18 mouse cellular contexts compared by ENCODE assay signal in genomic region chr5:75623520-75623919, GRCm38 (mm10). TPM values are rescaled to one million over a fixed set of nuclear protein-coding genes. Genes with fewer than 3 reads are reported as not detected.
DNase-seq lines count a peak whose midpoint lies in the region; ATAC-seq and TF ChIP-seq lines count a peak whose summit lies in the region.
"Had no signal": no experiment of that assay in that cellular context is flagged by ENCODE, and none has a peak within 500 bp of the region (broad histone marks: within the 10 kb centered on the region; RNA-seq: fewer than 3 reads in every experiment).

No protein-coding gene starts in this region.

- H3K4me1 ChIP-seq in liver, embryonic 11.5 days (replicated peaks; ENCODE audit: control insufficient read depth, insufficient read depth, low read length), result peaks cover 22% of the 10 kb centered on the region
- H3K4me1 ChIP-seq in liver, embryonic 13.5 days (replicated peaks), result peaks cover 34% of the 10 kb centered on the region
- peaks cover 4% of the 10 kb centered on the region; the same call in 1 of the 2 replicates for H3K4me1 ChIP-seq in liver, postnatal 0 days (ENCODE audit: insufficient read depth)
- H3K4me1 ChIP-seq in midbrain, embryonic 13.5 days (replicated peaks), result peaks cover 15% of the 10 kb centered on the region
- H3K4me1 ChIP-seq: embryonic facial prominence, embryonic 13.5 days; heart, embryonic 12.5 days had no signal

- H3K36me3 ChIP-seq in liver, embryonic 11.5 days (ENCODE audit: control insufficient read depth, insufficient read depth, low read length), result no peaks in the 10 kb centered on the region
- peaks cover 8% of the 10 kb centered on the region for H3K36me3 ChIP-seq in liver, embryonic 13.5 days
- no peaks in the 10 kb centered on the region for H3K36me3 ChIP-seq in liver, postnatal 0 days (replicated peaks; ENCODE audit: insufficient read depth, low read length)
- H3K36me3 ChIP-seq in midbrain, embryonic 13.5 days, result peaks cover 23% of the 10 kb centered on the region
- H3K36me3 ChIP-seq: embryonic facial prominence, embryonic 13.5 days had no signal

- no peak for TF ChIP-seq EP300 in liver, postnatal 0 days (IDR thresholded peaks at IDR 0.05; ENCODE audit: low read depth)

- DNase-seq in liver, embryonic 11.5 days (ENCODE audit: low spot score), result no peak
- no peak for DNase-seq in liver
- DNase-seq in liver, embryonic 13.5 days, result no peak
- no peak for DNase-seq in liver, postnatal 0 days
- no peak for DNase-seq in adrenal gland, adult 8-10 months
- no peak for DNase-seq in gastrocnemius, adult 8-10 months (ENCODE audit: low spot score in 2 of 2)
- DNase-seq: cerebellum, adult 18-20 months; cerebellum, adult 9-11 months; cerebellum, postnatal 36 days; gastrocnemius, postnatal 14 days had no signal

- H3K27me3 ChIP-seq in liver, embryonic 11.5 days (replicated peaks; ENCODE audit: control insufficient read depth, insufficient read depth, low read length), result no peaks in the 10 kb centered on the region
- H3K27me3 ChIP-seq in liver, embryonic 13.5 days, result no peaks in the 10 kb centered on the region
- no peaks in the 10 kb centered on the region for H3K27me3 ChIP-seq in liver, postnatal 0 days (ENCODE audit: insufficient read depth, low read length)
- H3K27me3 ChIP-seq in midbrain, embryonic 13.5 days, result no peaks in the 10 kb centered on the region
- H3K27me3 ChIP-seq: CH12.LX; embryonic facial prominence, embryonic 13.5 days; forebrain, embryonic 12.5 days; heart, embryonic 12.5 days; hindbrain, embryonic 15.5 days had no signal

- no peak overlapping the region for H3K9ac ChIP-seq in liver, embryonic 11.5 days (ENCODE audit: low read depth, low read length)
- no peak overlapping the region for H3K9ac ChIP-seq in liver, embryonic 13.5 days
- H3K9ac ChIP-seq in liver, postnatal 0 days (replicated peaks), result no peak overlapping the region
- no peak overlapping the region for H3K9ac ChIP-seq in midbrain, embryonic 13.5 days (replicated peaks)
- H3K9ac ChIP-seq: embryonic facial prominence, embryonic 13.5 days; forebrain, embryonic 12.5 days; heart, embryonic 12.5 days; hindbrain, embryonic 15.5 days had no signal

- no peak overlapping the region for H3K4me3 ChIP-seq in liver, embryonic 11.5 days (ENCODE audit: low read depth, low read length)
- no peak overlapping the region for H3K4me3 ChIP-seq in liver, embryonic 13.5 days (replicated peaks)
- H3K4me3 ChIP-seq in liver, postnatal 0 days (ENCODE audit: low read depth, low read length), result no peak overlapping the region
- no peak overlapping the region for H3K4me3 ChIP-seq in midbrain, embryonic 13.5 days (replicated peaks)
- H3K4me3 ChIP-seq: embryonic facial prominence, embryonic 13.5 days; forebrain, embryonic 12.5 days; heart, embryonic 12.5 days; hindbrain, embryonic 15.5 days had no signal

- no peak overlapping the region for H3K27ac ChIP-seq in liver, embryonic 11.5 days (ENCODE audit: low read depth, low read length)
- no peak overlapping the region for H3K27ac ChIP-seq in liver, embryonic 13.5 days
- H3K27ac ChIP-seq in liver, postnatal 0 days (ENCODE audit: low read depth), result no peak overlapping the region
- no peak overlapping the region for H3K27ac ChIP-seq in midbrain, embryonic 13.5 days
- H3K27ac ChIP-seq: embryonic facial prominence, embryonic 13.5 days; forebrain, embryonic 12.5 days; hindbrain, embryonic 15.5 days had no signal

- 73% methylated on average over 1 of the region's 1 CpGs for WGBS in liver, embryonic 11.5 days
- 79% methylated on average over 1 of the region's 1 CpGs for WGBS in liver, embryonic 13.5 days (ENCODE audit: insufficient replicate concordance)
- WGBS in liver, postnatal 0 days (ENCODE audit: insufficient replicate concordance), result 86% methylated on average over 1 of the region's 1 CpGs
- 82% methylated on average over 1 of the region's 1 CpGs for WGBS in midbrain, embryonic 13.5 days

- no peak for ATAC-seq in liver, embryonic 11.5 days (replicated peaks; ENCODE audit: low FRiP score)
- ATAC-seq in liver, embryonic 13.5 days (ENCODE audit: low read depth), result no peak
- no peak for ATAC-seq in liver, postnatal 0 days
- no peak for ATAC-seq in monocyte, adult 5-6 weeks (replicated peaks; ENCODE audit: insufficient number of reproducible peaks, low FRiP score, low TSS enrichment, poor library complexity, severe bottlenecking)
- ATAC-seq in midbrain, embryonic 13.5 days, result no peak
- ATAC-seq: forebrain, embryonic 16.5 days had no signal

- H3K9me3 ChIP-seq in liver, embryonic 11.5 days (ENCODE audit: control insufficient read depth, low read length), result no peaks in the 10 kb centered on the region
- no peaks in the 10 kb centered on the region for H3K9me3 ChIP-seq in liver, embryonic 13.5 days (replicated peaks)
- no peaks in the 10 kb centered on the region for H3K9me3 ChIP-seq in liver, postnatal 0 days (ENCODE audit: low read length)
- no peaks in the 10 kb centered on the region for H3K9me3 ChIP-seq in midbrain, embryonic 13.5 days
- H3K9me3 ChIP-seq: embryonic facial prominence, embryonic 13.5 days; forebrain, embryonic 12.5 days; heart, embryonic 12.5 days; hindbrain, embryonic 15.5 days had no signal

- TF ChIP-seq CTCF in liver, postnatal 0 days (IDR thresholded peaks at IDR 0.05; ENCODE audit: low read depth), result no peak

- H3K4me2 ChIP-seq in liver, embryonic 11.5 days, result peak overlapping the region; percentile 59
- peak overlapping the region; percentile 48 for H3K4me2 ChIP-seq in liver, embryonic 13.5 days
- H3K4me2 ChIP-seq in liver, postnatal 0 days (ENCODE audit: low read depth, low read length), result peak overlapping the region; percentile 45; the same call in 1 of the 2 replicates
- no peak overlapping the region for H3K4me2 ChIP-seq in midbrain, embryonic 13.5 days (replicated peaks)
- H3K4me2 ChIP-seq: embryonic facial prominence, embryonic 13.5 days; forebrain, embryonic 12.5 days; heart, embryonic 12.5 days; hindbrain, embryonic 15.5 days had no signal

RNA-seq across cellular contexts. Expression of gene Kit, which starts 48.8 kb away (rescaled TPM):
- 54.8 and 65.0 TPM in 2 replicates for polyA plus RNA-seq in liver, embryonic 11.5 days (2014; fragmentation: Nextera tagmentation; extraction: Ambion mirVana)
- 13.5 and 18.0 TPM in 2 replicates for polyA plus RNA-seq in liver, embryonic 13.5 days (2015; fragmentation: Nextera tagmentation; extraction: Ambion mirVana)
- polyA plus RNA-seq in liver, postnatal 0 days (2015; fragmentation: Nextera tagmentation; extraction: Ambion mirVana), result 6.5 and 6.8 TPM in 2 replicates
- total RNA-seq in adrenal gland, adult 8-10 months (2022), result 1 to 10 TPM in 3 of 4 experiments, under 1 TPM in 1; 0.99 to 2.0 (median 1.5) TPM
- 3.0 to 6.0 TPM (median 3.9 TPM) in 3 replicates for total RNA-seq in monocyte, adult 5-6 weeks (2017)
- polyA plus RNA-seq in midbrain, embryonic 13.5 days (2015; fragmentation: Nextera tagmentation; extraction: Ambion mirVana), result 28.8 and 30.7 TPM in 2 replicates
- 1 to 10 TPM in 2 of 4 experiments, under 1 TPM in 2; 0.31 to 2.1 (median 1.0) TPM for total RNA-seq in gastrocnemius, adult 8-10 months (2022)
